ENCODE assay signal across 24 mouse cellular contexts in genomic region chr6:6997956-6998355, GRCm38 (mm10).
"Had no signal": no experiment of that assay in that cellular context is flagged by ENCODE, and none has a peak within 500 bp of the region (broad histone marks: within the 10 kb centered on the region; RNA-seq: fewer than 3 reads in every experiment).

No protein-coding gene starts in this region.

- H3K27ac ChIP-seq: gastrocnemius, adult 2 months; heart, embryonic 10.5 days; hindbrain, embryonic 10.5 days; hindbrain, embryonic 12.5 days; hindbrain, embryonic 14.5 days; limb, embryonic 13.5 days; limb, embryonic 15.5 days; liver, embryonic 12.5 days; liver, embryonic 14.5 days had no signal

- H3K9ac ChIP-seq: heart, embryonic 12.5 days; hindbrain, embryonic 12.5 days; hindbrain, embryonic 14.5 days; limb, embryonic 13.5 days; limb, embryonic 15.5 days; liver, embryonic 12.5 days; liver, embryonic 14.5 days had no signal

- H3K27me3 ChIP-seq: heart, embryonic 12.5 days; hindbrain, embryonic 12.5 days; limb, embryonic 13.5 days; limb, embryonic 15.5 days; liver, embryonic 12.5 days had no signal

- H3K4me2 ChIP-seq: heart, embryonic 12.5 days; hindbrain, embryonic 12.5 days; hindbrain, embryonic 14.5 days; limb, embryonic 13.5 days; limb, embryonic 15.5 days; liver, embryonic 12.5 days had no signal

- ATAC-seq: hindbrain, embryonic 16.5 days; inflammation-experienced regulatory T-cells, adult 6 months; liver, embryonic 12.5 days had no signal

- H3K4me1 ChIP-seq: heart, embryonic 10.5 days; heart, embryonic 12.5 days; hindbrain, embryonic 10.5 days; hindbrain, embryonic 12.5 days; limb, embryonic 13.5 days; limb, embryonic 15.5 days; liver, embryonic 12.5 days had no signal

- DNase-seq: gastrocnemius, adult 2 months; gastrocnemius, postnatal 10 days; gastrocnemius, postnatal 25 days; heart, adult 18-20 months; heart, postnatal 10 days; heart, postnatal 4 days; kidney, adult 11 months; kidney, adult 2 months; kidney, postnatal 14 days; kidney, postnatal 36 days; layer of hippocampus, adult 9-11 months; layer of hippocampus, postnatal 36 days; left cerebral cortex, postnatal 4 days had no signal

- H3K4me3 ChIP-seq: gastrocnemius, adult 2 months; heart, embryonic 10.5 days; heart, embryonic 12.5 days; hindbrain, embryonic 10.5 days; hindbrain, embryonic 12.5 days; limb, embryonic 13.5 days; limb, embryonic 15.5 days; liver, embryonic 12.5 days had no signal

- H3K9me3 ChIP-seq: heart, embryonic 10.5 days; hindbrain, embryonic 10.5 days; hindbrain, embryonic 12.5 days; limb, embryonic 13.5 days; limb, embryonic 15.5 days; liver, embryonic 12.5 days had no signal

- H3K36me3 ChIP-seq: heart, embryonic 10.5 days; heart, embryonic 12.5 days; hindbrain, embryonic 10.5 days; hindbrain, embryonic 12.5 days; limb, embryonic 13.5 days; limb, embryonic 15.5 days; liver, embryonic 12.5 days had no signal
